Mouse (Mus musculus) E14TG2a.4 (cell line): ENCODE measurements around the gene Maco1.
"Not testable (repeated sequence)": the region's sequence is repeated elsewhere in the genome, so short reads cannot be mapped to it uniquely, and the experiment has no call there.

Source experiments
- CTCF ChIP-seq: conservative IDR thresholded peaks from 2 replicates; pipeline ENCODE4 v1.5.1; 2014; ENCODE audit warnings: low read length
- POU5F1 ChIP-seq: IDR thresholded peaks from 2 replicates; pipeline ENCODE4 v1.6.1; 2014; ENCODE audit warnings: low read length, borderline replicate concordance

DNA sequence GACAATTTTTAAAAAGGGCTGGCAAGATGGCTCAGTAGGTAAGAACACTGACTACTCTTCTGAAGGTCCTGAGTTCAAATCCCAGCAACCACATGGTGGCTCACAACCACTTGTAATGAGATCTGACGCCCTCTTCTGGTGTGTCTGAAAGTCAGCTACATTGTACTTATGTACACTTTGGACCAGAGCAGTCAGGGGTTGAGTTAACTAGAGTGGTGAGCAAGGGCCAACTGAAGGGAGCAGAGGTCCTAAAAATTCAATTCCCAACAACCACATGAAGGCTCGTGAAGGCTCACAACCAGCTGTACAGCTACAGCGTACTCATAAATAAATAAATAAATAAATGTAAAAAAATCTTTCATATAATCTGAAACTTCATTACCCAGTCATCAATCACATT is 14.4 kb downstream of the Maco1 start:
- not testable (repeated sequence) for TF ChIP-seq CTCF, POU5F1
